Mouse (Mus musculus) thymus, postnatal 10 days (tissue): Measurements from ENCODE around the gene Tgfbr3.

Experiments used
- DNase-seq, 2 experiments: peaks; one replicate each; pipeline ENCODE4 v3.0.0; 2021; ENCODE audit warnings: low spot score in 2 of 2

Gene Tgfbr3

DNA sequence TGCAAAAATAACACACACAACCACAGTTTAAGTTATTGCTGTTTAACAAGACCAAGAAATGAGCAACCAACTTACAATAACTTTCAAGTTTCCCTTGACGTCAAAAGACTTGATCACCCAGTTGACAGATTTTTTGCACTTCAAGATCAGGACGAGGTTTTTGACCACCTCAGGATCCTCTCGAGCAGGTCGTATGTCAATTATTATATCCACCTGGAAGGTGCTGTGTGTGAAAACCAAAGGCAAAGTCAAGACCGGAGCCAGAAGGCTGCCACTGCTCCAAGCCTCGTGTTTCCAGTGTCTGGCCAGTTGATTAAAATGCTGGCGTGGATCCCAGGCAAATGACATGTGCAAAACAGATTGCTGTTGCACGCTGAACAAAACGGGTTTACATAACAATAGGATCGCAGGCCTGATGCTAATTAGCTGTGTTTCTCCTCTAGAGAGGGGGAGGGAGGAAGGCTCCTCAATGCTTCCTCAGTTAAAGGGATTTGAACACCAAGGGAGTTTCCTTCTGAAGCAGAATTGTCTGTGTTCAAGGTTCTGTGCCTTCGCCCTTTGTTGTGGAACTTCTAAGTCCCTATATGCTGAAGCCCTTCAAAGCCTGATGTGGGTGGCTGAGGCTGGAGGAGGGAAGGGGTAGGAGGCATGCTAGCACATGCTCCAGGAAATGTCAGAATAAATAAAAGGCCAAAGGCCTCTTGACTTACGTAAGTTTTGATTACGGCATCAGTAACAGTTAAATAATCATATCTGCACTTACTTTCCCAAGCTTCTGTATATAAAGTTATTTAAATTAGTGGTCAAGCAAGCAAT is 141.3 kb downstream of the Tgfbr3 start:
- peak in 1 of 2 experiments; percentile 18 for DNase-seq

DNA sequence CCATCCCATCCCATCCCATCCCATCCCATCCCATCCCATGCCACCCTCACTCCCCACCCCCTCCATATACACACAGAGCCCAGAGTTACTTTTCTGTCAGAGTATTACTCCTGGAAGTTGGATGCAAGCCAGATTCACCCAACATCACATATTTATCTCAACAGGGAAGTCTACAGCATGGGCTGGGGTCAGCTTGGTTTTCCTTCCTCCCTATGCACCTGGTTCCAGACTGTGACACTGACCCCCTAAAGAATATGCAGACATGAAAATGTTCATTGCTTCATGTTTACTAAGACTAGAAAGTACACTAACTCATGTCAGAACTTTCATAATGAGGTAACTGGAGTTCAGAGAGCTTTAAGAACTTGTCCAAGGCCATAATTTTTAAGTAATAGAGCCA is 142.0 kb downstream of the Tgfbr3 start:
- no peak for DNase-seq

DNA sequence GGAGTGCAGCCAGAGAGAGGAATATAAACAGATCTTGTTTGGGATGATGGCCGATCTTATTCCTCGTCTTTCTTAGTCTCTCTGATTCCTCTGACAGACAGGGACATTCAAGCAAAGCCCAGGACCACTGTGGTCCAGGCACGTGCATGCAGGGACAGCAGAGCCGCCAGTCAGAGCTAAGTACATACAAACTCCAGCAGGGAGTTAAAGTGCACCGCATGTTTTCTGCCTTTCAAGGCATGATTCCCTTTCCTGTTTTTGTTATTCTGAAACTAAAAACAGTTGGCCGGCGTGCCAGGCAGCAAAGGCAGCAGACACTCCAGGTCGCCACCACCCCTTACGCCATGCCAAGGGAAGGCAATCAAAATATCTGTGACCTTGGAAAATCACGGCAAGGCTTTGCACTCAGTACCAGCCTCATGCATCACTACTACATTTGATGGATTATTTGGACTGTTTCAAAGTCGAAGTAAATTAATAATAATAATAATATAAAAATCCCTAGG is 143.3 kb downstream of the Tgfbr3 start:
- DNase-seq: no peak

DNA sequence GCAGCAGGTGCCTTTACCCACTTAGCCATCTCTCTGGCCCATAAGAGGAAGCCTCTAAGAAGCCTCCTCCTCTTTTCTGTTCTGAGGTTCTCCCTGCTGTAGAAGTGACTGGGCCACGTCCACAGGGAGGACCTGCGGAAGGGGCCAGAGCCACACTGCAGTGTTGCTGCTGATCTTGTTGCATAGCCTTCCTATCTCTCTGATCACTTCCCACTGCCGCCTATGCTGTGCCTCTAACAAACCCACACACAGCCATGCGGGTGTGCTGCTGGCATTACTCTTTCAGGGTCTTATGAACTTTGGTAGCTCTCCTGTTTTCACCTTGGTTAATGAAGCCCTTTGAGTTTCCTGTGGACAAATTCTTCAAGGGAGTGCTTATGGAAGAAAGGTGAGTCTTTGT is 144.3 kb downstream of the Tgfbr3 start:
- no peak for DNase-seq

DNA sequence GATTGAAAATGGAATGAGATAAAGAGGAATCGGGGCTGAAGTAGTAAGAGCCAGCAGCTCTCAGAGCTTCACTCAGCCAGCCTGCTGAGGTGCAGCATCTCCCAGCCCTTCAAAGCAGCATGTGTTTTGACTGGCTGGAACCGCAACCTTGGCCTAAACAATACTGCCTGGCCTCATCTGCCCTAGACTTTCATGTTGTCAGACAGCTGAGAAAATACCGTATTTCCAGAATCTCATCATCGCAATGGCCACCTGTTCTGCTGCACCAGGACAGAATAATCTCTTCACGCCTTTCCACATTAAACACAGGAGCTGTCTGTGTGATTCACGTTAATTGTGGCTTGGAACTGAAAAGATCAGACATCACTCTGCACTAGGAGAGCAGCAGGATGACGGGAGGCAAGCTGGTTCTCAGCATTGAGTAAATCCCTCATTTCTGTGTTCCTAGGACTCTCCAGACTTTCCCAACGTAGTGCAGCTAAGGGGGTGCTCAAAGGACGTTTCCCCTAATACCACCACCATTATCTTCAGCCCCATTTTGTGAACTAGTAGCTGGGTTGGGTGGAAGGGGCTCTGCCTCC is 145.1 kb downstream of the Tgfbr3 start:
- no peak for DNase-seq

DNA sequence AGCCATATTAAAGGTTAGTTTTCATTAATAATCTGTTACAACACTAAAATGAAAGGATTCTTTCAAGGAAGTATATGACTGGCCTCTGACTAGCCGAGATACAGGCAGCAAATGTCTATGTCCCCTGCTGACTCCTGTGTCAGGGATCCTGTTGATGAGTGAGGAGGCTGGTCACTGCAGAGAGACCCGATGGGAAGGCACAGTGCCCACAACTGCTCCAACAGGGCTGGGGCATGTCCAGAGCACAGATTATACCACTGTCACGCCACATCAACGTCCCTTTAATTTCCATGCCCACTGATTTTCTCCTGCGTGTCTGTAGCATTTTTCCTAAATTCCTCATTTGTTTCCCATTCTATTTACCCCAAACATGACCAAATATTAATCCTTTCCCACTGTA is 146.0 kb downstream of the Tgfbr3 start:
- no peak for DNase-seq

DNA sequence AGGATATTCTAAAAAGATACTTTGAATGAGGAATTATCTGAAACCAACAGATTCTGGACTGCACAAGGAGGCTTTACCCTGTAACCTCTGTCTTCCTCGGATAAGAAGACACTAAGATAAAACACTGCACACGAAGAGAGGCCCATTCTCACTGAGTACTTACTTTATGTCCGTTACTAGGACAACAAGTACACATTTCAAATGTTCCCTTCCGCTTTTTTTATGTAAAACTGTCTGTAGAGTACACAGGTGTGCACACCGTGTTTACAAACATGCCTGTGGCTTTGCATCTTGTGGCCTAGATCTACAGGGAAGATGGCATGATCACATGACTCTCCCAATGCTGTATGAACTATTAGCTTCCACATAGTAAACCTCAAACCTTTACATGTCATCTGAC is 146.6 kb downstream of the Tgfbr3 start:
- no peak for DNase-seq

DNA sequence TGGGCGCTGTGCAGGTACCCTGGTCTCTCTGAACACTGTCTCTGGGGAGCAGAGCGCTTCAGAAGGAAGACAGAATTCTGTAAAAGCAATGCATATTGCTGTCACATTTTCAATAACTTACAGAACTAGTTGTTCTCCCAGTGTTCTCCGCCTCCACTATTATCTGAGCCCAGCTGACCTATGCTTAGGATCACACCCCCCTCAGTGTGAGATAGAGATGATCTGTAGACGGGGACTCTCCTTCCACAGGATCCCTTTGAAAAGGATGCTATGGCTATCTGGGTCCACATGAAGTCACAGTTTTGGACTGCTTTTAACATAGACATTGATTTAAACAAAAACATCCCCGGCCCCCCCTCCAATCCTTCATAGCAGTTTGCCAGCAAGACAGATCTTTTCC is 148.1 kb downstream of the Tgfbr3 start:
- DNase-seq: no peak

DNA sequence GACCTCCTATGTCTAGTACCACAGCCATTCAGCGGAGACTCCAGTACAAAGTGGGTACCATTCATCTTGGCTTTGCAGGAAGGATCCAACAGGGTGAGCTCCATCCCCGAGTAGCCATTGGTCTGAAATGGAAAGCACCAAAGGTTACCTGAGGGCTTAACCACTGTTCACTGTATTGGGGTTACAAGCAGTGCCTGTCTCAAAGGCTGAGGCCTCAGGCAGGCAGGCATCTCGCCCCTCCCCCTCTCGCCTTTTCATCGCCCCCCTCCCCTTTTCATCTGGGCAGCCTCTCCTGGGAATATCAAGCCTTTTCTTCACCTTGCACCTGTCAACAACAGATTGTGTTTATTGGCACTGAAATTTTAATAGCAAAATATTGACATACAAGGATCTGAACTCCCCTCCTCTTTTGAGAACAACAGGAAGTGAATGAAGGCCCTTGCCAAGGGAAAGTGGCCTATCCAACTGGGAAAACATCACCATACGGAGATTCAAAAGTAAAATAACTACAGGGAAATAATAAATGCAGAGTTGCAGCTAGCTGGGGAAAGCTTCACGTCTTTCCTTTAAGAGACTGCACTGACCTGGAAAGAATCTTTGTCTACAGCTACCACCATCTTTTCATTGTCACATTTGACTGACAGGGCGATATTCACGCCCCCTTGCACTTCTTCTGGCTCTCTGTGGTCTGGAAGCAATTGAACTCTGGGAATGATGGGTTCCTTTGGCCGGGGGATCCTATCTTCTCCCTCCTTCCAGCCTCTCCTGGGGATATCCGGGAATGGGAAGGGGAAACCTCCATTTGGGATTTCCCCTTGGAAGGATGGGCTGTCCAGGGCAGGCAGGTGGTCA is 149.4 kb downstream of the Tgfbr3 start:
- no peak for DNase-seq

DNA sequence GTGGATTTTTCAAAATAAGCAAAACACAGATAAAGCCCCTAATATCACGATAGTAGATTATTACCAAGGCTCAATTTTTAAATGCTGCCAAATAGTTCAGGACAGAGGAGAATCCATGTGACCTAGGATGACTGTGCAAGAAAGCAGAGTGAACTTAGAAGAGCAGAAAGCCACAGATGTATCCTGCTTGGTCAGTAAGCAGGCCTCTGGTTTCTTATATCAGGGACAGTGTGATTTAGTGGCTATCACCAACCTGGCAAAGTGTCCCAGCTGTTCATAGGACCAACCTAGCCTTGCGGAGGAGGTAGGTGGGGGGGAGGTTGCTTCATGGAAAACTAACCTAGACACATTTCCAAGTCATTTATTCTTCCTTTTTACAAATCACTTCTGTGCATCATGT is 156.1 kb downstream of the Tgfbr3 start:
- no peak for DNase-seq

DNA sequence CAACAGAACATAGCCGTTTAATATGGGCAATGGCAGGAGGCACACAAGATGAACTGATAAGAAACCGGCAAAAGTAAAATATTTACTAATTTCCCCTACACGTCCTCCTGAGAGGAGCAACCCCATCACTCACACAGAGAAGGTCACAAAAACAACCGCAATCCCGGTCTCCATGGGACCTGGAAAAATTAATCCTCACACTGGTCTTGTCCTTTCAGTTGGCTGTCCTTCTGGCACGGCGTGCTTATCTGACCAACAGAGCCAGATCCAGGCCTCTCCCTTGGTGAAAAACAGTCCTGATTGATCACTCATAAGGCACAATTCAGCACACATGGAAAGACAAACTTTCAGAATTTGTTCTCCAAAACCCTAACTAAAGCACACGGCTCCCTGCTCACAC is 157.2 kb downstream of the Tgfbr3 start:
- no peak for DNase-seq

DNA sequence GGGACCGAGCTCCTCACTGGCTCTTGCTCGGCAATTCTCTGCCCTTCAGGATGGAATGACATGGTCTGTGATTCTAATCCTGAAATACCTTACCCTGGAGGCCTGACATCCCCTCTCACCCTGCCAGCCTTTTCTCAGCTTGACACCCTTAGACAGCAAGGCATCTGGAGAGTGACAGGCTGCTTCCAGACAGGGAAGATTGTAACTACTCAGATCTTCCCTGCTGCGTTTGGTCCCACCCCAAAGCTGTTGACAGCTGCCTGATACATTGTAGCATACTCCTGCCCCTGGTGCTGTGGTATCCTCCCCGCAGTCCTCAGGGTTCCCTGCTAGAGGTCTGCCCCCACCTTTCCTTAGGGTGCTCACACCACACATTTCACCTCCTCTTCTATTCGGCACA is 160.1 kb downstream of the Tgfbr3 start:
- no peak for DNase-seq

DNA sequence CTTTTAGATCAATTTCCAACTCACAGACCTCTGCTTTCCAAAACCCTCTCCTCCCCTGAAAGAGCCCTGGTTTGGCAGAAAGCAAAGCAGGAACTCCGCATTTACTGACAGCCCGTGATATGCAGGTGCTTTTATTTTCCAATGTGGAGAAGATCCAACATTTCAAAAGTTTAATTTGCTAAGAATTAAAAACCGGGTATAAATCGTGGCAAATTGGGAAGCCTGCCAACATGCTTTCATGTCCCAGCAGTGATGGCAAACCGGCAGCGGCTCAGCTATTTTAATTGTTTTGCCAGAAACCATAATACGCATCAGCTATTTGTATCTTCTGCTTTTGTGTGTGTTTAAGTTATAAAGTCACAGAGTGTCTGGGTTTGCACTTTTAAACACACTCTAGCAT is 162.9 kb downstream of the Tgfbr3 start:
- no peak for DNase-seq

DNA sequence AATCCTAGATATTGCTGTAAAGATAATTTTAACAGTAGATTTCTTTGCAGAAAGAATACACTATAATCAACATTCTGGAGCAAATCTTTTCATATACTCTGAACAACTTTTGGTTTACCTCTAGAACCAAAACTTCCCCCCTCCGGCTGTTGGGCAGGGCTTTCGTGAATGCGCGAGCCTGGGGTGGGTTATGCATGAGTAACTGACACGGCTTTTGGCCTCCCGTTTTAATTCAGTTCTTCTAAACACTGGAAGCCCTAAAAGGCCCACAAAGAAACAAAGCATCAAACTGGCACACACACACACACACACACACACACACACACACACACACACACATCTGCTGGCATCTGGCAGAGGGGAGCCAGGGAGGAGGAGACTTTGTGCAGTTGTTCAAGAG is 164.3 kb downstream of the Tgfbr3 start:
- no peak for DNase-seq

DNA sequence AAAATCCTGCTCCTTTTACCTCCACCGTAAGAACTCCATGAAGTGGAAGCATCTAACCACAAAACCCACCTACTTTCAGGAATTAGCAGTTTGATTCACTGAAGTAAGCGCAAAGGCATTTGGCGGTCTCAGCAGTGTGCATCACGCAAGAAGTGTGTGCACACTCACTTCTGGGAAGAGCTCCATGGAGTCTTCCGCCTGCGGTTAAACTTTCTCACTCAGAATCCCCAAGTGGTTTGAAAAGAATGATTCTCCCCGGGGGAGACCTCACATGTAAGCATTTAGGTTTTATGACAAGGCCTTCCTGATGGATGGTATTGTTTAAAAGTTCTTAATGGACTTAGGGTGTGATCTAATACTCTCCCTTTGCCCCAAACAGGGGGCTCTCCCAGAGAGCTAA is 164.9 kb downstream of the Tgfbr3 start:
- DNase-seq: no peak

DNA sequence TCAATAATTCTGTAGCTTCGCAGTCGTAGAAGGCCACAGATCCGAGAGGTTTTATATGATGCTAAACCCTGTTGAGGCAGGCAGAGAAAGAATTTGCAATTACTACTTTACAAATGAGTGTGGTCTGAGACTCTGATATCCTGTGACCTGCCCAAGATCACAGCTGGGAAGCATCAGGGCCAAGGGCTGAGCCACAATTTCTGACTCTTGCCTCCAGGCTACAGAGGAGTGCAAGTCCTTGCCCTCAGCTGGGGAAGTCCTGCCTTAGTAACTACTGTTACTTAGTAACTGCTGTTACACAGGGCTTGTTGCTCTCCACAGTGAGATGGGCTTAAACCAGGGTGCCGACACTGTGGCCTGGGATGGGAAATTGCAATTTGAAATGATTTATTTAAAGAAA is 166.8 kb downstream of the Tgfbr3 start:
- no peak for DNase-seq

DNA sequence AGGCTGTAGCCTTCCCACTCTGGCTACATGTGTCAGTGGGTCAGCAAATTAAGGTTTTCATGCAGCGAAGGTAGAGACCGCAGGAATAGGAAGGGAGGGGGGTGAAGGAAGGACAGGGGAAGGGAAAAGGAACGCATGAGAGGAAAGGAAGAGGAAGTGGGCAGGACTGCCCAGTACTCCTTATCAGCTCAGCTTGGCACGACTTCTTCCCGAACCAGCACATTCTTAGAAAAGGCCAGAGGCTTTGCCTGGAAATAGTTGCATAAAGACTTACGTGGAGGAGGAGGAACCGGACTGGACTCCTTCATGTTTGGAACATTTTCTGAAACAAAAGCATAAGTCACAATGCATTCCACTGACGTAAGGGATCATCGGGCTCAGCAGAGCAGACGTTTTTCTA is 168.3 kb downstream of the Tgfbr3 start:
- no peak for DNase-seq

DNA sequence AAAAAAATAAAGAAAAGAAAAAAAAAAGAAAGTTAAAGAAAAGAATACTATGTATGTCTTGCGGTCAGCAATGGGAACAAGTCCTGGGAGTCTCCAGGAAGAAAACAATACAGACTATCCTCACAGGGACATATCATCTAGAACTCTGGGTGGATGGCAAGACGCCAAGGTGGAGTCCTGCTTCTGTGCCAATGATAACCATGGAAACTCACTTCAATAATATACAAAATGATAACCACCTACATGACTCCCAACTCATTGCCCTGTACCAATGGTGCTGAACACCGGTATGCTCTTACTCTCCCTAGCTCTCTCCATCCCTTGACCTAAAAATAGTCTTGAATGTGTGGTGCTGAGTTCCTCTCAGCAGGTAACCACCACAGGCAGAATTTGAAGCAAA is 168.8 kb downstream of the Tgfbr3 start:
- no peak for DNase-seq

DNA sequence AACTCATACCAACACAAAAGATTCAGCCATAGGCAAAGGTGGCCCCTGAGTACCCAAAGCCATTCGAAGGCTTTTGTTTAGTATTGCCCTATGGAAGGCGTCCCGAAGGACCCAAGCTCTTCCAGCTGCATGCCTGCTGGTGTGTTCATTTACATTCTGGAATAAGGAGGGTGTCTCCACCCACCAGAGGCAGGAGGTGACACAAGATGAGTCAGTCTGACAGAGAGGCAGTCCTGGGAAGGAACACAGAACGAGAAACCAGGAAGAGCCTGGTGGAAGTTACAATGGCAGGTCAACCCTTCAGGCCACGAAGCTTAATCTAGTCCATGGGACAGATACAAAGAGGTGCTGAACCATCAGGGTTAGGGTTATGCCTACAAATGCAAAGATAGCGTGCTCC is 169.5 kb downstream of the Tgfbr3 start:
- DNase-seq: no peak

DNA sequence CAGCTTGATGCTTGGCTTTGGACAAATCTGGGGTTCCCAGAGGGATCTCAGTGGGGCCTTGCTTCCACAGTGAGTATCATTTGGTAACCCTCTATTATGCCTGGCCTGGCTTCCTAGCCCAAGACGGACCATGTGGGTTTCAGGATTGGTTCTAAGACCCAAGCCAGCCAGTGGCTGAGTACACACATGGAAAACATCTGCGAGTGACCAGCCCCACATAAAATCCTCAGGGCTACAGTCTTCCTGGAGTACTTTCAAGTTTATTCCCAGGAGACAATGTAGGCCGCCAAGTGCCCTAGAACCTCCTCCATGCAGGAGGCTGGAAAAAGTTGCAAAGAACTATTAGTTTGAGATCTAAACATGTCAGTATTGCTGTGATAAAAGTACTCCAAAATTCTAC is 172.6 kb downstream of the Tgfbr3 start:
- DNase-seq: no peak

DNA sequence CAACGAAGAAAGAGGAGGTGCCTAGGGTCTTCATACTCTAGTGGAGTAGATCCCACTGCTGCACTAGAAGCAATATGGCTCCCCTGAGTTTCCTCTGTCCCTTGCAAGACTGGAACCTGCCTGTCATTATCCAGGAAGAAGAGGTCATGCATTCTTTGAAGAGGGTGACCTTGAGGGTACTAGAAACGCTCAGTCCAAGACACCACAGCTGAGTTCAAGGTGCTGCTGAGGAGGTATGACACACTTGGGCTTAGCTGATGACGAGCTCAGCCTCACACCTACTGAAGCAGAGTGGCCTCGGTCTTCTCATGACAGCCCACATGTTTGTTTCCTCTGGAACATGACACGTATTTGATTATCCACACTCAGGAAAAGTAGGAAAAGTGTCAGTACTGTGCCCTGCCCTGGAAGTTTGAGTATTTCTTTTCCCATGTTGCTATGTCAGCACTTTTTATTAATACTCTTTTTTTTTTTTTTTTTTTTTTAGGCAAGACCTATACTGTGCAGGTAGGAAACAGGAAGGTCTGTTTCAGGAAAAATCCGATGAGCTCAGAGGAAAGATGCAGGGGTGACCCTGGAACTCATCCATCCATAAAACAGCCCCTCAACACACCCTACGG is 176.7 kb downstream of the Tgfbr3 start:
- no peak for DNase-seq

DNA sequence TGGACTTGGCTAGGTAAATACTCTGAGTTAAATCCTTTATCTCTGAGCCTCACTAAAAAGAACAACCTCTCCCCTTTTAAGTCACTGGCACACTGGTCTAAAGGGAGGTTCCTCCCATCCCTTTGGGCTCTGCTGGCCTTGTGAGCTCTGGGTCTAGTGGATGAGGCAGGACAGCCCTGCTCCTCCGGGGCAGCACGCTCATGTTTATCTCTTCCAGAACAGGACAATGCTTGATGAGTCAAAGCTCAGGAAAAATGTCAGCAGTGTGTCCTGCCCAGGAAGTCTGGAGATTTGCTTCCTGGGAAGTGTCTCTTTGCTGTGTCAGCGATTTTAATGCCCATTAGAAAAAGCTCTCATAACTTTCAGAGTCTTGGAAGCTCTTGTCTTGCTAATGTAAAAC is 177.6 kb downstream of the Tgfbr3 start:
- no peak for DNase-seq
